ENCODE assay signal across 27 mouse cellular contexts in genomic region chr8:114641809-114642208, GRCm38 (mm10).
DNase-seq lines count a peak whose midpoint lies in the region; ATAC-seq and TF ChIP-seq lines count a peak whose summit lies in the region.
"Had no signal": no experiment of that assay in that cellular context is flagged by ENCODE, and none has a peak within 500 bp of the region (broad histone marks: within the 10 kb centered on the region; RNA-seq: fewer than 3 reads in every experiment).

No protein-coding gene starts in this region.

- H3K36me3 ChIP-seq in lung, embryonic 14.5 days (ENCODE audit: insufficient read depth) = no peaks in the 10 kb centered on the region
- no peaks in the 10 kb centered on the region for H3K36me3 ChIP-seq in intestine, embryonic 15.5 days
- no peaks in the 10 kb centered on the region for H3K36me3 ChIP-seq in stomach, embryonic 14.5 days (ENCODE audit: control insufficient read depth, insufficient read depth, low read length)
- H3K36me3 ChIP-seq: embryonic facial prominence, embryonic 12.5 days; forebrain, embryonic 15.5 days; hindbrain, embryonic 10.5 days; lung, embryonic 15.5 days; neural tube, embryonic 12.5 days had no signal

- H3K9ac ChIP-seq in lung, embryonic 14.5 days = no peak overlapping the region
- H3K9ac ChIP-seq in intestine, embryonic 15.5 days = no peak overlapping the region
- H3K9ac ChIP-seq in stomach, embryonic 14.5 days (replicated peaks; ENCODE audit: low read depth, low read length) = no peak overlapping the region
- H3K9ac ChIP-seq: embryonic facial prominence, embryonic 12.5 days; forebrain, embryonic 15.5 days; liver, embryonic 14.5 days; lung, embryonic 15.5 days; neural tube, embryonic 12.5 days had no signal

- 44% methylated on average over 9 of the region's 9 CpGs for WGBS in lung, embryonic 14.5 days
- WGBS in intestine, embryonic 15.5 days = 44% methylated on average over 9 of the region's 9 CpGs
- WGBS in stomach, embryonic 14.5 days = 35% methylated on average over 9 of the region's 9 CpGs
- WGBS in cerebellum, adult 2 months = 95% methylated on average over 9 of the region's 9 CpGs

- H3K4me3 ChIP-seq in lung, embryonic 14.5 days (ENCODE audit: low read depth, low read length) = no peak overlapping the region
- H3K4me3 ChIP-seq in intestine, embryonic 15.5 days (replicated peaks) = no peak overlapping the region
- H3K4me3 ChIP-seq in stomach, embryonic 14.5 days (ENCODE audit: low read depth, low read length) = no peak overlapping the region
- no peak overlapping the region for H3K4me3 ChIP-seq in cerebellum, adult 2 months (replicated peaks; ENCODE audit: insufficient read depth, low read depth, low read length)
- H3K4me3 ChIP-seq: embryonic facial prominence, embryonic 12.5 days; forebrain, embryonic 15.5 days; hindbrain, embryonic 10.5 days; lung, embryonic 15.5 days; neural tube, embryonic 12.5 days had no signal

- no peak for TF ChIP-seq POLR2A in cerebellum, adult 2 months (IDR thresholded peaks at IDR 0.05; ENCODE audit: borderline replicate concordance, insufficient read depth, low read length)

- H3K9me3 ChIP-seq in lung, embryonic 14.5 days (ENCODE audit: low read depth, low read length) = no peaks in the 10 kb centered on the region
- no peaks in the 10 kb centered on the region for H3K9me3 ChIP-seq in intestine, embryonic 15.5 days
- no peaks in the 10 kb centered on the region for H3K9me3 ChIP-seq in stomach, embryonic 14.5 days (ENCODE audit: control insufficient read depth, low read depth, low read length)
- H3K9me3 ChIP-seq: embryonic facial prominence, embryonic 12.5 days; forebrain, embryonic 15.5 days; hindbrain, embryonic 10.5 days; lung, embryonic 15.5 days; neural tube, embryonic 12.5 days had no signal

- no peak for DNase-seq in lung, embryonic 14.5 days
- DNase-seq in lung, postnatal 10 days = no peak
- DNase-seq in NIH3T3 (ENCODE audit: low read depth) = peak; percentile 11
- no peak for DNase-seq in cerebellum, adult 2 months
- DNase-seq: adrenal gland, adult 2 months; cerebellum, adult 11-12 months; cerebellum, postnatal 14 days; gastrocnemius, postnatal 10 days; heart, adult 11 months; heart, postnatal 10 days; kidney, adult 2 months; kidney, postnatal 10 days; left cerebral cortex, postnatal 4 days; lung, postnatal 4 days; thymus, postnatal 25 days had no signal

- no peaks in the 10 kb centered on the region for H3K27me3 ChIP-seq in lung, embryonic 14.5 days (ENCODE audit: insufficient read depth, low read length)
- H3K27me3 ChIP-seq in intestine, embryonic 15.5 days (replicated peaks) = no peaks in the 10 kb centered on the region
- no peaks in the 10 kb centered on the region for H3K27me3 ChIP-seq in stomach, embryonic 14.5 days (ENCODE audit: control insufficient read depth, insufficient read depth, low read length)
- no peaks in the 10 kb centered on the region for H3K27me3 ChIP-seq in cerebellum, adult 2 months (ENCODE audit: control insufficient read depth, insufficient read depth, low read length)
- H3K27me3 ChIP-seq: embryonic facial prominence, embryonic 12.5 days; forebrain, embryonic 15.5 days; lung, embryonic 15.5 days; neural tube, embryonic 12.5 days had no signal

- no peak for TF ChIP-seq CTCF in lung, embryonic 14.5 days (IDR thresholded peaks at IDR 0.05; ENCODE audit: low read depth)
- TF ChIP-seq CTCF in cerebellum, adult 2 months (IDR thresholded peaks at IDR 0.05; ENCODE audit: borderline replicate concordance, insufficient read depth, low read depth, low read length) = no peak

- ATAC-seq in lung, embryonic 14.5 days (ENCODE audit: insufficient read depth) = no peak
- ATAC-seq in intestine, embryonic 15.5 days = no peak
- ATAC-seq in stomach, embryonic 14.5 days (ENCODE audit: insufficient number of reproducible peaks, insufficient read depth, low FRiP score, low read depth) = no peak
- ATAC-seq in erythroid progenitor cell, adult 5-6 weeks (replicated peaks; ENCODE audit: low FRiP score, poor library complexity, severe bottlenecking) = no peak
- no peak for ATAC-seq in inflammation-experienced regulatory T-cells, adult 6 months
- ATAC-seq: forebrain, embryonic 15.5 days; hindbrain, embryonic 16.5 days had no signal

- H3K27ac ChIP-seq in lung, embryonic 14.5 days (ENCODE audit: low read depth) = no peak overlapping the region
- H3K27ac ChIP-seq in intestine, embryonic 15.5 days = no peak overlapping the region
- H3K27ac ChIP-seq in stomach, embryonic 14.5 days (ENCODE audit: low read length) = peak overlapping the region; percentile 4; the same call in 1 of the 2 replicates
- no peak overlapping the region for H3K27ac ChIP-seq in cerebellum, adult 2 months (ENCODE audit: insufficient read depth, low read length)
- H3K27ac ChIP-seq: embryonic facial prominence, embryonic 12.5 days; forebrain, embryonic 15.5 days; hindbrain, embryonic 10.5 days; liver, embryonic 14.5 days; lung, embryonic 15.5 days; neural tube, embryonic 12.5 days had no signal

- peak overlapping the region; percentile 3; the same call in 1 of the 2 replicates for H3K4me2 ChIP-seq in lung, embryonic 14.5 days
- peak overlapping the region; percentile 38 for H3K4me2 ChIP-seq in intestine, embryonic 15.5 days (replicated peaks)
- H3K4me2 ChIP-seq in stomach, embryonic 14.5 days (replicated peaks; ENCODE audit: low read depth, low read length) = peak overlapping the region; percentile 10
- H3K4me2 ChIP-seq: embryonic facial prominence, embryonic 12.5 days; forebrain, embryonic 15.5 days; heart, embryonic 11.5 days; lung, embryonic 15.5 days; neural tube, embryonic 12.5 days had no signal

- no peaks in the 10 kb centered on the region; the same call in 1 of the 2 replicates for H3K4me1 ChIP-seq in lung, embryonic 14.5 days (ENCODE audit: insufficient read depth)
- no peaks in the 10 kb centered on the region for H3K4me1 ChIP-seq in intestine, embryonic 15.5 days (replicated peaks)
- 0 out of 2 replicates have a peak, but pooled peaks cover 7% of the 10 kb centered on the region for H3K4me1 ChIP-seq in stomach, embryonic 14.5 days (ENCODE audit: control insufficient read depth, insufficient read depth, low read length)
- H3K4me1 ChIP-seq in cerebellum, adult 2 months (ENCODE audit: control insufficient read depth, insufficient read depth, low read length) = no peaks in the 10 kb centered on the region
- H3K4me1 ChIP-seq: embryonic facial prominence, embryonic 12.5 days; forebrain, embryonic 15.5 days; hindbrain, embryonic 10.5 days; neural tube, embryonic 12.5 days had no signal
